Mouse (Mus musculus) forebrain, embryonic 14.5 days (tissue): ENCODE data around the gene Inca1. TPM values are rescaled to one million over a fixed set of nuclear protein-coding genes. Genes with fewer than 3 reads are reported as not detected.

Experiments used
- ATAC-seq: fragments of 200-750 bp; cut with Nextera tagmentation; 2 replicates; pipeline ENCODE4 v1.8.0; 2017; ENCODE audit warnings: mild to moderate bottlenecking, moderate library complexity
- DNase-seq: peaks from one replicate; pipeline ENCODE4 v3.0.0-alpha.2; 2015; ENCODE audit warnings: low spot score
- H3K27ac ChIP-seq: fragments of 300-500 bp; sonication (generic); 2 replicates; pipeline ENCODE4 v1.5.1; 2014; ENCODE audit warnings: low read depth, mild to moderate bottlenecking, control low read depth, low read length, moderate library complexity
- H3K27me3 ChIP-seq: fragments of 300-500 bp; sonication (generic); replicated peaks from 2 replicates; pipeline ENCODE4 v1.6.1; 2014; ENCODE audit warnings: low read length, control low read depth, mixed read lengths; ENCODE audit not compliant: control insufficient read depth, insufficient read depth
- H3K36me3 ChIP-seq: fragments of 300-500 bp; sonication (generic); 2 replicates; pipeline ENCODE4 v1.6.1; 2014; ENCODE audit warnings: low read length, control low read depth; ENCODE audit not compliant: control insufficient read depth, insufficient read depth
- H3K4me1 ChIP-seq: fragments of 300-500 bp; sonication (generic); 2 replicates; pipeline ENCODE4 v1.6.1; 2014; ENCODE audit warnings: antibody characterized with exemption, low read length, control low read depth; ENCODE audit not compliant: control insufficient read depth, insufficient read depth
- H3K4me2 ChIP-seq: fragments of 300-500 bp; sonication (generic); 2 replicates; pipeline ENCODE4 v1.6.1; 2014; ENCODE audit warnings: mild to moderate bottlenecking, control low read depth, low read length
- H3K4me3 ChIP-seq: fragments of 300-500 bp; sonication (generic); 2 replicates; pipeline ENCODE4 v1.5.1; 2014; ENCODE audit warnings: low read depth, low read length, control low read depth
- H3K9ac ChIP-seq: fragments of 300-500 bp; sonication (generic); 2 replicates; pipeline ENCODE4 v1.6.1; 2014; ENCODE audit warnings: mild to moderate bottlenecking, low read length, control low read depth, moderate library complexity
- H3K9me3 ChIP-seq: fragments of 300-500 bp; sonication (generic); replicated peaks from 2 replicates; pipeline ENCODE4 v1.6.1; 2016; ENCODE audit warnings: low read length, control low read depth, mixed read lengths; ENCODE audit not compliant: control insufficient read depth
- WGBS: fragments of 180-500 bp; shearing (Covaris S2); extraction: QIAGEN DNeasy Blood & Tissue Kit; methylation state at CpG from one replicate; pipeline ENCODE4 v1.1.7; 2014; 5-methylcytosine and 5-hydroxymethylcytosine counted together
- polyA plus RNA-seq: library from polyadenylated mRNA; unstranded; fragments of >200 nt; fragmentation: Nextera tagmentation; extraction: Ambion mirVana; gene quantifications from 2 replicates; pipeline ENCODE4 v1.2.1, GENCODE M21; 2014

Gene Inca1
- polyA plus RNA-seq, 1 experiment from 2014 or later = 0.75 TPM

DNA sequence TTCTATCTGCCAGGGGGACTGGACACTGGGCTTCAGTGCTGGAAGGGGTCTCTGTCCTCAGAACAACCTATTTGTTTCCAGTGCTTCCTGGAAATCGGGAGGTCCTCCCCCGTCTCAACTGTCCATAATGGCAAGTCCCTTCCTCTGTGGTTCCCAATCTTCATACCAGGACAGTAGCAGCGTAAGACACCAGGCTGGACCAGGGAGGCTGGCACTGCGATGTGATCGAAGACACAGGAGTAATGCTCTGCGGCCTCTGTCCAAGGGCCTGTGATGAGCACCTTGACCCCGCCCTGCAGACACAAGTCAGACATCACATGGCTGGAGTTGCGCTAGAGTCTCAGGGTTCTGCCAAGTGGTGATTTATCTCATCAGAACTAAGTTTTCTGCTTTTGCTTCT is 20.6 kb downstream of the Inca1 start:
- no peak for DNase-seq
- Histone ChIP-seq H3K4me1 (peaks cover 8% of the 10 kb centered on the region), H3K4me3 (no peak overlapping the region), H3K9ac (no peak overlapping the region), H3K27me3 (no peaks in the 10 kb centered on the region), H3K27ac (no peak overlapping the region), H3K36me3 (peaks cover 64% of the 10 kb centered on the region), H3K9me3 (no peaks in the 10 kb centered on the region), H3K4me2 (no peak overlapping the region)
- 96% methylated on average over 8 of the region's 8 CpGs for WGBS
- ATAC-seq = no peak

DNA sequence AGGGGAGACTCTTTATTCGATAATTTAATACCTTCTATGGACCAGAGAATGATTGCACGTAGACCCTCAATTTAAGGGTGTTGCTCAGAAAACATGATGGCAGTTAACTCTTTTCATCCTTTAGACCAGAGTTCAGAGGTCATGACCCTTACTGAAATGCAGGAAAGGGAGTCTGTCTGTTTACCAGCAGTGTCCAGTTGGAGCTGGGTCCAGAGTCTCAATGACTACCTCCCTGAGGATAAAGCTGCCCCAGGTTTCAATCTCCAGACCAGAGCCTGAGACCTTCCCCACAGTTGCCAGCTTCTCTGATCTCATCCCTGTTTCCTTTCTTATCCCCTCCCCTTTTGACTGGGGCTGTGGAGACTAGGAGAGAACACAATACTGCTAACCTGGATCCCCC is 21.4 kb downstream of the Inca1 start:
- ATAC-seq = no peak
- Histone ChIP-seq H3K4me2 (no peak overlapping the region), H3K9ac (no peak overlapping the region), H3K27ac (no peak overlapping the region), H3K27me3 (no peaks in the 10 kb centered on the region), H3K36me3 (peaks cover 64% of the 10 kb centered on the region), H3K4me1 (peaks cover 8% of the 10 kb centered on the region), H3K4me3 (no peak overlapping the region), H3K9me3 (no peaks in the 10 kb centered on the region)
- no peak for DNase-seq
- WGBS = 79% methylated on average over 2 of the region's 2 CpGs

- ATAC-seq (no peak), DNase-seq (no peak)
- H3K27me3 ChIP-seq = no peaks in the 10 kb centered on the region
- H3K36me3 ChIP-seq = peaks cover 59% of the 10 kb centered on the region
- H3K9me3 ChIP-seq = no peaks in the 10 kb centered on the region
- H3K4me1 ChIP-seq = peaks cover 8% of the 10 kb centered on the region
- no peak overlapping the region for H3K4me3 ChIP-seq
- 84% methylated on average over 9 of the region's 9 CpGs for WGBS
- no peak overlapping the region for H3K4me2 ChIP-seq
- no peak overlapping the region for H3K9ac ChIP-seq
- H3K27ac ChIP-seq = no peak overlapping the region
These were observed 21.9 kb downstream of the Inca1 start for GRCm38 (mm10) chr11:70678092-70678491.

- no peaks in the 10 kb centered on the region for H3K9me3 ChIP-seq
- H3K27me3 ChIP-seq = no peaks in the 10 kb centered on the region
- no peak overlapping the region for H3K9ac ChIP-seq
- H3K36me3 ChIP-seq = peaks cover 54% of the 10 kb centered on the region
- peaks cover 7% of the 10 kb centered on the region; the same call in 1 of the 2 replicates for H3K4me1 ChIP-seq
- no peak overlapping the region for H3K27ac ChIP-seq
- H3K4me3 ChIP-seq = no peak overlapping the region
- 64% methylated on average over 11 of the region's 11 CpGs for WGBS
- DNase-seq = no peak
- H3K4me2 ChIP-seq = no peak overlapping the region
- ATAC-seq = no peak
These were observed 25.5 kb downstream of the Inca1 start for GRCm38 (mm10) chr11:70674501-70674900.

GRCm38 (mm10) chr11:70674014-70674413 is 25.9 kb downstream of the Inca1 start:
- DNase-seq = no peak
- no peak overlapping the region for H3K4me3 ChIP-seq
- peaks cover 49% of the 10 kb centered on the region for H3K36me3 ChIP-seq
- no peaks in the 10 kb centered on the region for H3K9me3 ChIP-seq
- H3K27me3 ChIP-seq = no peaks in the 10 kb centered on the region
- no peak overlapping the region for H3K27ac ChIP-seq
- no peak for ATAC-seq
- H3K4me2 ChIP-seq = no peak overlapping the region
- no peak overlapping the region for H3K9ac ChIP-seq
- H3K4me1 ChIP-seq = peaks cover 7% of the 10 kb centered on the region; the same call in 1 of the 2 replicates
- 57% methylated on average over 6 of the region's 6 CpGs for WGBS

GRCm38 (mm10) chr11:70671333-70672047 is 28.5 kb downstream of the Inca1 start:
- H3K4me2 ChIP-seq = peak overlapping the region; percentile 97; the same call in 1 of the 2 replicates
- no peak for ATAC-seq
- no peak overlapping the region for H3K27ac ChIP-seq
- no peaks in the 10 kb centered on the region for H3K27me3 ChIP-seq
- H3K9ac ChIP-seq = 0 out of 2 replicates have a peak overlapping the region, but pooled peaks have one; percentile 13
- DNase-seq = no peak
- peaks cover 14% of the 10 kb centered on the region for H3K4me1 ChIP-seq
- peaks cover 39% of the 10 kb centered on the region for H3K36me3 ChIP-seq
- WGBS = 78% methylated on average over 16 of the region's 16 CpGs
- no peaks in the 10 kb centered on the region for H3K9me3 ChIP-seq
- H3K4me3 ChIP-seq = no peak overlapping the region

GRCm38 (mm10) chr11:70670483-70670882 is 29.5 kb downstream of the Inca1 start:
- no peaks in the 10 kb centered on the region for H3K27me3 ChIP-seq
- DNase-seq (no peak), ATAC-seq (no peak)
- H3K4me2 ChIP-seq = peak overlapping the region; percentile 97
- peaks cover 14% of the 10 kb centered on the region for H3K4me1 ChIP-seq
- 39% methylated on average over 14 of the region's 14 CpGs for WGBS
- H3K27ac ChIP-seq = peak overlapping the region; percentile 96; the same call in 1 of the 2 replicates
- peak overlapping the region; percentile 68 for H3K4me3 ChIP-seq
- peaks cover 36% of the 10 kb centered on the region for H3K36me3 ChIP-seq
- peak overlapping the region; percentile 83 for H3K9ac ChIP-seq
- H3K9me3 ChIP-seq = no peaks in the 10 kb centered on the region

- Histone ChIP-seq H3K4me3 (peak overlapping the region; percentile 68), H3K9me3 (no peaks in the 10 kb centered on the region), H3K36me3 (peaks cover 36% of the 10 kb centered on the region), H3K27me3 (no peaks in the 10 kb centered on the region), H3K4me1 (peaks cover 14% of the 10 kb centered on the region), H3K4me2 (peak overlapping the region; percentile 97), H3K9ac (peak overlapping the region; percentile 83), H3K27ac (peak overlapping the region; percentile 96)
- DNase-seq (peak; percentile 78), ATAC-seq (peak; percentile 47)
- under 1% methylated on average over 31 of the region's 31 CpGs for WGBS
These were observed 30.2 kb downstream of the Inca1 start for GRCm38 (mm10) chr11:70669582-70670345.
